Mouse (Mus musculus): ENCODE data around the gene Slc38a2.
A peak's percentile ranks its signal among the peaks of the same experiment; 100 is the strongest.

Slc38a2 gene

GRCm38 (mm10) chr15:96718466-96718865 lies 18.9 kb upstream of the Slc38a2 start:
- no peak for DNase-seq

GRCm38 (mm10) chr15:96717181-96717580 lies 17.7 kb upstream of the Slc38a2 start:
- no peak for DNase-seq

GRCm38 (mm10) chr15:96716371-96716770 lies 16.8 kb upstream of the Slc38a2 start:
- DNase-seq = no peak

GRCm38 (mm10) chr15:96715692-96716080 lies 16.2 kb upstream of the Slc38a2 start:
- DNase-seq = no peak

- DNase-seq = no peak
These were observed 15.7 kb upstream of the Slc38a2 start for GRCm38 (mm10) chr15:96715079-96715691.

- peak; percentile 15 to 29 for DNase-seq
These were observed 15.1 kb upstream of the Slc38a2 start for GRCm38 (mm10) chr15:96714676-96715016.

- no peak for DNase-seq
These were observed 14.5 kb upstream of the Slc38a2 start for GRCm38 (mm10) chr15:96713758-96714675.

- no peak for DNase-seq
These were observed 12.8 kb upstream of the Slc38a2 start for GRCm38 (mm10) chr15:96712338-96712737.

GRCm38 (mm10) chr15:96711664-96712063 lies 12.1 kb upstream of the Slc38a2 start:
- DNase-seq = no peak

- DNase-seq = no peak
These were observed 11.0 kb upstream of the Slc38a2 start for GRCm38 (mm10) chr15:96710352-96711114.

- DNase-seq = peak; percentile 99
These were observed 10.2 kb upstream of the Slc38a2 start for GRCm38 (mm10) chr15:96709491-96710351.

GRCm38 (mm10) chr15:96708976-96709490 lies 9.5 kb upstream of the Slc38a2 start:
- DNase-seq = no peak

GRCm38 (mm10) chr15:96708428-96708827 lies 8.9 kb upstream of the Slc38a2 start:
- no peak for DNase-seq

GRCm38 (mm10) chr15:96707936-96708335 lies 8.4 kb upstream of the Slc38a2 start:
- DNase-seq = no peak

- DNase-seq = no peak
These were observed 3.0 kb upstream of the Slc38a2 start for GRCm38 (mm10) chr15:96702466-96703031.

GRCm38 (mm10) chr15:96700766-96701165 lies 1.2 kb upstream of the Slc38a2 start:
- DNase-seq = no peak

- DNase-seq = peak; percentile 81 to 86
These were observed 677 bp downstream of the Slc38a2 start for GRCm38 (mm10) chr15:96698658-96699448.

GRCm38 (mm10) chr15:96697901-96698657 lies 1.5 kb downstream of the Slc38a2 start:
- DNase-seq = no peak

GRCm38 (mm10) chr15:96696486-96697284 lies 2.8 kb downstream of the Slc38a2 start:
- DNase-seq = no peak
